Mouse (Mus musculus): ENCODE data around the gene Lmx1b. TPM values are rescaled to one million over a fixed set of nuclear protein-coding genes. Genes with fewer than 3 reads are reported as not detected.

The Lmx1b gene
- polyA plus RNA-seq, 1 experiment, result 16.0 TPM

GRCm38 (mm10) chr2:33634481-33635090 lies 5.7 kb downstream of the Lmx1b start:
- no peak for DNase-seq (ENCODE audit: low read depth)
- TF ChIP-seq CTCF (IDR thresholded peaks at IDR 0.05; ENCODE audit: borderline replicate concordance, extremely low read depth, insufficient read depth, insufficient read length), result no peak

- TF ChIP-seq CTCF (IDR thresholded peaks at IDR 0.05; ENCODE audit: borderline replicate concordance, extremely low read depth, insufficient read depth, insufficient read length) (no peak), POLR2A (IDR thresholded peaks at IDR 0.05; ENCODE audit: borderline replicate concordance, extremely low read depth, insufficient read depth, insufficient read length, poor library complexity, severe bottlenecking) (no peak)
- DNase-seq (ENCODE audit: low read depth), result no peak
These were observed 6.4 kb downstream of the Lmx1b start for GRCm38 (mm10) chr2:33633955-33634354.

GRCm38 (mm10) chr2:33633237-33633636 lies 7.1 kb downstream of the Lmx1b start:
- TF ChIP-seq CTCF (IDR thresholded peaks at IDR 0.05; ENCODE audit: borderline replicate concordance, extremely low read depth, insufficient read depth, insufficient read length) (no peak), POLR2A (IDR thresholded peaks at IDR 0.05; ENCODE audit: borderline replicate concordance, extremely low read depth, insufficient read depth, insufficient read length, poor library complexity, severe bottlenecking) (no peak)
- DNase-seq (ENCODE audit: low read depth), result no peak

- no peak for TF ChIP-seq POLR2A (IDR thresholded peaks at IDR 0.05; ENCODE audit: borderline replicate concordance, extremely low read depth, insufficient read depth, insufficient read length, poor library complexity, severe bottlenecking)
- TF ChIP-seq CTCF (IDR thresholded peaks at IDR 0.05; ENCODE audit: borderline replicate concordance, extremely low read depth, insufficient read depth, insufficient read length), result no peak
- no peak for DNase-seq (ENCODE audit: low read depth)
These were observed 7.7 kb downstream of the Lmx1b start for GRCm38 (mm10) chr2:33632551-33633059.

GRCm38 (mm10) chr2:33631708-33632343 lies 8.5 kb downstream of the Lmx1b start:
- DNase-seq (ENCODE audit: low read depth), result peak; percentile 37
- no peak for TF ChIP-seq CTCF (IDR thresholded peaks at IDR 0.05; ENCODE audit: borderline replicate concordance, extremely low read depth, insufficient read depth, insufficient read length)
- TF ChIP-seq POLR2A (IDR thresholded peaks at IDR 0.05; ENCODE audit: borderline replicate concordance, extremely low read depth, insufficient read depth, insufficient read length, poor library complexity, severe bottlenecking), result no peak

- TF ChIP-seq POLR2A (IDR thresholded peaks at IDR 0.05; ENCODE audit: borderline replicate concordance, extremely low read depth, insufficient read depth, insufficient read length, poor library complexity, severe bottlenecking), result no peak
- no peak for TF ChIP-seq CTCF (IDR thresholded peaks at IDR 0.05; ENCODE audit: borderline replicate concordance, extremely low read depth, insufficient read depth, insufficient read length)
- no peak for DNase-seq (ENCODE audit: low read depth)
These were observed 9.1 kb downstream of the Lmx1b start for GRCm38 (mm10) chr2:33631022-33631707.

GRCm38 (mm10) chr2:33630081-33631021 lies 10.0 kb downstream of the Lmx1b start:
- DNase-seq (ENCODE audit: low read depth), result peak; percentile 55
- TF ChIP-seq CTCF (IDR thresholded peaks at IDR 0.05; ENCODE audit: borderline replicate concordance, extremely low read depth, insufficient read depth, insufficient read length) (no peak), POLR2A (IDR thresholded peaks at IDR 0.05; ENCODE audit: borderline replicate concordance, extremely low read depth, insufficient read depth, insufficient read length, poor library complexity, severe bottlenecking) (no peak)

- no peak for DNase-seq (ENCODE audit: low read depth)
- TF ChIP-seq CTCF (IDR thresholded peaks at IDR 0.05; ENCODE audit: borderline replicate concordance, extremely low read depth, insufficient read depth, insufficient read length), result no peak
- TF ChIP-seq POLR2A (IDR thresholded peaks at IDR 0.05; ENCODE audit: borderline replicate concordance, extremely low read depth, insufficient read depth, insufficient read length, poor library complexity, severe bottlenecking), result no peak
These were observed 10.7 kb downstream of the Lmx1b start for GRCm38 (mm10) chr2:33629641-33630040.

- DNase-seq (ENCODE audit: low read depth), result no peak
- TF ChIP-seq CTCF (IDR thresholded peaks at IDR 0.05; ENCODE audit: borderline replicate concordance, extremely low read depth, insufficient read depth, insufficient read length) (no peak), POLR2A (IDR thresholded peaks at IDR 0.05; ENCODE audit: borderline replicate concordance, extremely low read depth, insufficient read depth, insufficient read length, poor library complexity, severe bottlenecking) (no peak)
These were observed 11.5 kb downstream of the Lmx1b start for GRCm38 (mm10) chr2:33628791-33629190.

GRCm38 (mm10) chr2:33627058-33627375 lies 13.3 kb downstream of the Lmx1b start:
- DNase-seq (ENCODE audit: low read depth), result no peak
- TF ChIP-seq POLR2A (IDR thresholded peaks at IDR 0.05; ENCODE audit: borderline replicate concordance, extremely low read depth, insufficient read depth, insufficient read length, poor library complexity, severe bottlenecking) (no peak), CTCF (IDR thresholded peaks at IDR 0.05; ENCODE audit: borderline replicate concordance, extremely low read depth, insufficient read depth, insufficient read length) (no peak)
